Mouse (Mus musculus): Measurements from ENCODE around the gene Rpl32.

The Rpl32 gene

GRCm38 (mm10) chr6:115767357-115767756 is 41.2 kb downstream of the Rpl32 start:
- no peak for DNase-seq (ENCODE audit: low spot score)

GRCm38 (mm10) chr6:115764179-115764578 is 44.4 kb downstream of the Rpl32 start:
- no peak for DNase-seq (ENCODE audit: low spot score)

GRCm38 (mm10) chr6:115761995-115762756 is 46.4 kb downstream of the Rpl32 start, which contains the start of gene Tmem40:
Gene Tmem40, minus strand, starts transcription at chr6:115762410.
- DNase-seq (ENCODE audit: low spot score), result no peak

- DNase-seq (ENCODE audit: low spot score), result no peak
These were observed 47.6 kb downstream of the Rpl32 start for GRCm38 (mm10) chr6:115760982-115761381.

- DNase-seq (ENCODE audit: low spot score), result no peak
These were observed 48.4 kb downstream of the Rpl32 start for GRCm38 (mm10) chr6:115760137-115760536.

- DNase-seq (ENCODE audit: low spot score), result no peak
These were observed 49.1 kb downstream of the Rpl32 start for GRCm38 (mm10) chr6:115759461-115759860.

- DNase-seq (ENCODE audit: low spot score), result peak; percentile 60
These were observed 49.5 kb downstream of the Rpl32 start for GRCm38 (mm10) chr6:115758981-115759435.

- peak; percentile 66 for DNase-seq (ENCODE audit: low spot score)
These were observed 53.0 kb downstream of the Rpl32 start for GRCm38 (mm10) chr6:115755536-115755935.

All from c-Kit-positive CD71-positive TER-119-positive erythroid progenitor cells, embryonic 14.5 days (primary cell).